Mouse (Mus musculus) thymus, adult 2 months (tissue): ENCODE measurements at regions not wholly inside any gene's neighbourhood (a gene's known extent, or its start where the extent isn't known, plus 50 kb on each side); places are given as distances from the start of the nearest gene placed in this dataset.

Source experiments
- CTCF ChIP-seq: fragments of 200-500 bp; IDR thresholded peaks from 2 replicates; pipeline ENCODE4 v1.5.1; 2012; ENCODE audit warnings: mild to moderate bottlenecking, control low read depth, low read length, moderate library complexity, borderline replicate concordance; ENCODE audit not compliant: control insufficient read depth, poor library complexity, insufficient read depth; ENCODE audit errors: extremely low read depth
- POLR2A ChIP-seq: fragments of 200-500 bp; IDR thresholded peaks from 2 replicates; pipeline ENCODE4 v1.6.1; 2012; ENCODE audit warnings: mild to moderate bottlenecking, low read length, control low read depth, moderate library complexity; ENCODE audit not compliant: control insufficient read depth, poor library complexity, insufficient read depth; ENCODE audit errors: extremely low read depth

- TF ChIP-seq CTCF (no peak), POLR2A (no peak)
These were observed 59.6 kb downstream of the Irf2bpl start for GRCm38 (mm10) chr12:86824860-86825583.
